Comparison of ENCODE assay signal across 13 mouse cellular contexts in the genomic region with DNA sequence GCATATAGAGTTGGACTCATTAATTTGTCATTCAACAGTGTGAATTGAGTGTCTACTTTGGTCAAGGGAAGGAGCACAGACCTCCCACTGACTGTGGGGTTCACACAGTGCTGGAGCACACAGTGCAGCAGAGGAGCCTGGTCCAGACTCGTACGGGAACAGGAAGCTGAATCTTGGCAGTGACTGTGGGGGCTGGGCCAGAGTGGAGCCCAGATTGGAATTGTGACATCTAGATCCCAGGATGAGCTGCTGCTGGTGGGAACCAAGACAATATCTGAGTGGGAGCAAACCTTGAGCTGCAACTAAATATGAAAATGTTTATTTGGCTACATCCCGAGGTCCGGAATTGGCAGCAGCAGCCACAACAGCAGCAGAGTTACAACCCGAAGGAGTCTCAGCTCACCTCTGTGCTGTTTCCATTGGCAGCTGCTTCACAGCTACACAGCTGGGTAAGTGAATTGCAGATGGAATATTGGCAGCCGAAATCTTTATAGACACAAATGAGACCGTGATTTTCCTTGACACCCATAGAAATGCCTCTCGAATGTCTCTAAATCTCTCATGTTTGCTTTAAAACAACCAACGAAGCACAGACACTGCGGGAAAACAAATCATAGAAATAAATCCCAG.
DNase-seq lines count a peak whose midpoint lies in the region; ATAC-seq lines count a peak whose summit lies in the region.
"Had no signal": no experiment of that assay in that cellular context is flagged by ENCODE, and none has a peak within 500 bp of the region (broad histone marks: within the 10 kb centered on the region; RNA-seq: fewer than 3 reads in every experiment).

No protein-coding gene starts in this region.

- no peaks in the 10 kb centered on the region for H3K4me1 ChIP-seq in hindbrain, embryonic 16.5 days (ENCODE audit: control insufficient read depth, insufficient read depth, low read depth, low read length)
- H3K4me1 ChIP-seq in hindbrain, embryonic 12.5 days: no peaks in the 10 kb centered on the region
- H3K4me1 ChIP-seq in midbrain, embryonic 15.5 days: no peaks in the 10 kb centered on the region
- H3K4me1 ChIP-seq in midbrain, embryonic 10.5 days: peaks cover 13% of the 10 kb centered on the region
- peaks cover 32% of the 10 kb centered on the region for H3K4me1 ChIP-seq in heart, embryonic 13.5 days
- H3K4me1 ChIP-seq in neural tube, embryonic 15.5 days: peaks cover 9% of the 10 kb centered on the region; the same call in 1 of the 2 replicates
- H3K4me1 ChIP-seq: neural tube, embryonic 12.5 days had no signal

- no peak for DNase-seq in midbrain, embryonic 10.5 days (ENCODE audit: low spot score)
- DNase-seq in cerebellum, postnatal 25 days: no peak
- no peak for DNase-seq in left cerebral cortex, adult 8-10 months (ENCODE audit: low spot score in 2 of 2)
- DNase-seq: kidney, adult 9 months; right cerebral cortex, postnatal 4 days; thymus, postnatal 25 days had no signal

- 67% methylated on average over 10 of the region's 10 CpGs for WGBS in hindbrain, embryonic 16.5 days
- WGBS in hindbrain, embryonic 12.5 days: 77% methylated on average over 10 of the region's 10 CpGs
- WGBS in midbrain, embryonic 15.5 days: 70% methylated on average over 10 of the region's 10 CpGs
- WGBS in midbrain, embryonic 10.5 days: 82% methylated on average over 10 of the region's 10 CpGs
- 44% methylated on average over 10 of the region's 10 CpGs for WGBS in heart, embryonic 13.5 days
- 64% methylated on average over 10 of the region's 10 CpGs for WGBS in neural tube, embryonic 15.5 days

- H3K9me3 ChIP-seq in hindbrain, embryonic 16.5 days (ENCODE audit: control insufficient read depth, low read length): no peaks in the 10 kb centered on the region
- no peaks in the 10 kb centered on the region for H3K9me3 ChIP-seq in hindbrain, embryonic 12.5 days (replicated peaks)
- H3K9me3 ChIP-seq in midbrain, embryonic 15.5 days: no peaks in the 10 kb centered on the region
- H3K9me3 ChIP-seq in midbrain, embryonic 10.5 days (replicated peaks): no peaks in the 10 kb centered on the region
- H3K9me3 ChIP-seq in heart, embryonic 13.5 days: no peaks in the 10 kb centered on the region
- H3K9me3 ChIP-seq in neural tube, embryonic 15.5 days (replicated peaks): no peaks in the 10 kb centered on the region
- H3K9me3 ChIP-seq: liver, embryonic 15.5 days; neural tube, embryonic 12.5 days had no signal

- H3K36me3 ChIP-seq in hindbrain, embryonic 16.5 days (ENCODE audit: control insufficient read depth, insufficient read depth, low read length): no peaks in the 10 kb centered on the region
- H3K36me3 ChIP-seq in hindbrain, embryonic 12.5 days: no peaks in the 10 kb centered on the region
- no peaks in the 10 kb centered on the region for H3K36me3 ChIP-seq in midbrain, embryonic 15.5 days (replicated peaks)
- H3K36me3 ChIP-seq in midbrain, embryonic 10.5 days: no peaks in the 10 kb centered on the region
- H3K36me3 ChIP-seq in heart, embryonic 13.5 days: no peaks in the 10 kb centered on the region
- no peaks in the 10 kb centered on the region for H3K36me3 ChIP-seq in neural tube, embryonic 15.5 days
- H3K36me3 ChIP-seq: liver, embryonic 15.5 days; neural tube, embryonic 12.5 days had no signal

- no peak overlapping the region for H3K4me3 ChIP-seq in hindbrain, embryonic 16.5 days (ENCODE audit: low read length)
- H3K4me3 ChIP-seq in hindbrain, embryonic 12.5 days: no peak overlapping the region
- H3K4me3 ChIP-seq in midbrain, embryonic 15.5 days: no peak overlapping the region
- no peak overlapping the region for H3K4me3 ChIP-seq in midbrain, embryonic 10.5 days
- no peak overlapping the region for H3K4me3 ChIP-seq in heart, embryonic 13.5 days
- H3K4me3 ChIP-seq in neural tube, embryonic 15.5 days (replicated peaks): no peak overlapping the region
- H3K4me3 ChIP-seq: liver, embryonic 15.5 days; neural tube, embryonic 12.5 days had no signal

- no peak overlapping the region for H3K27ac ChIP-seq in hindbrain, embryonic 16.5 days (ENCODE audit: low read depth, low read length)
- no peak overlapping the region for H3K27ac ChIP-seq in hindbrain, embryonic 12.5 days
- H3K27ac ChIP-seq in midbrain, embryonic 15.5 days: peak overlapping the region; percentile 42
- H3K27ac ChIP-seq in midbrain, embryonic 10.5 days (replicated peaks): no peak overlapping the region
- H3K27ac ChIP-seq in heart, embryonic 13.5 days (replicated peaks): no peak overlapping the region
- H3K27ac ChIP-seq in neural tube, embryonic 15.5 days (replicated peaks): peak overlapping the region; percentile 63
- H3K27ac ChIP-seq: liver, embryonic 15.5 days; neural tube, embryonic 12.5 days had no signal

- ATAC-seq in hindbrain, embryonic 16.5 days: 0 out of 2 replicates have a peak, but pooled peaks have one; percentile 45
- ATAC-seq in hindbrain, embryonic 12.5 days (ENCODE audit: low FRiP score): no peak
- no peak for ATAC-seq in midbrain, embryonic 15.5 days (replicated peaks)
- no peak for ATAC-seq in heart, embryonic 13.5 days (ENCODE audit: extremely low read depth, insufficient number of reproducible peaks, low FRiP score, low TSS enrichment)
- ATAC-seq in neural tube, embryonic 15.5 days (ENCODE audit: low FRiP score): no peak

- no peak overlapping the region for H3K4me2 ChIP-seq in hindbrain, embryonic 16.5 days (ENCODE audit: low read length)
- H3K4me2 ChIP-seq in hindbrain, embryonic 12.5 days (replicated peaks): no peak overlapping the region
- no peak overlapping the region for H3K4me2 ChIP-seq in midbrain, embryonic 15.5 days
- peak overlapping the region; percentile 29 for H3K4me2 ChIP-seq in heart, embryonic 13.5 days
- peak overlapping the region; percentile 22 for H3K4me2 ChIP-seq in neural tube, embryonic 15.5 days
- H3K4me2 ChIP-seq: liver, embryonic 15.5 days; neural tube, embryonic 12.5 days had no signal

- no peaks in the 10 kb centered on the region for H3K27me3 ChIP-seq in hindbrain, embryonic 16.5 days (replicated peaks; ENCODE audit: control insufficient read depth, insufficient read depth, low read length)
- H3K27me3 ChIP-seq in hindbrain, embryonic 12.5 days: no peaks in the 10 kb centered on the region
- no peaks in the 10 kb centered on the region for H3K27me3 ChIP-seq in midbrain, embryonic 15.5 days (replicated peaks)
- H3K27me3 ChIP-seq in midbrain, embryonic 10.5 days (ENCODE audit: low read depth, poor library complexity, severe bottlenecking): no peaks in the 10 kb centered on the region
- H3K27me3 ChIP-seq in heart, embryonic 13.5 days (replicated peaks): no peaks in the 10 kb centered on the region
- H3K27me3 ChIP-seq in neural tube, embryonic 15.5 days (replicated peaks): no peaks in the 10 kb centered on the region
- H3K27me3 ChIP-seq: liver, embryonic 15.5 days; neural tube, embryonic 12.5 days had no signal

- H3K9ac ChIP-seq in hindbrain, embryonic 16.5 days (ENCODE audit: low read depth, low read length): no peak overlapping the region
- no peak overlapping the region for H3K9ac ChIP-seq in hindbrain, embryonic 12.5 days
- no peak overlapping the region for H3K9ac ChIP-seq in midbrain, embryonic 15.5 days
- H3K9ac ChIP-seq in heart, embryonic 13.5 days: no peak overlapping the region
- H3K9ac ChIP-seq in neural tube, embryonic 15.5 days (replicated peaks): no peak overlapping the region
- H3K9ac ChIP-seq: liver, embryonic 15.5 days; neural tube, embryonic 12.5 days had no signal

Comparison
In these comparisons a context has a peak if more than half of its experiments do, and no peak if none do; other contexts are left out.
1. H3K27ac ChIP-seq: peak in midbrain, embryonic 15.5 days (single experiment) and neural tube, embryonic 15.5 days (single experiment); none in hindbrain, embryonic 16.5 days (single experiment), hindbrain, embryonic 12.5 days (single experiment), midbrain, embryonic 10.5 days (single experiment) and heart, embryonic 13.5 days (single experiment).
2. H3K4me2 ChIP-seq: peak in heart, embryonic 13.5 days (single experiment) and neural tube, embryonic 15.5 days (single experiment); none in hindbrain, embryonic 16.5 days (single experiment), hindbrain, embryonic 12.5 days (single experiment) and midbrain, embryonic 15.5 days (single experiment).